Mouse (Mus musculus) midbrain, embryonic 11.5 days (tissue): ENCODE measurements at regions not wholly inside any gene's neighbourhood (a gene's known extent, or its start where the extent isn't known, plus 50 kb on each side); places are given as distances from the start of the nearest gene placed in this dataset.

Experiments
- ATAC-seq: fragments of 200-750 bp; cut with Nextera tagmentation; 2 replicates; pipeline ENCODE4 v1.8.0; 2017; ENCODE audit warnings: moderate TSS enrichment, moderate library complexity; ENCODE audit not compliant: low FRiP score
- DNase-seq: peaks from one replicate; pipeline ENCODE4 v3.0.0; 2015; ENCODE audit warnings: low spot score; ENCODE audit errors: missing footprints
- H3K27ac ChIP-seq: fragments of 300-500 bp; sonication (generic); 2 replicates; pipeline ENCODE4 v1.5.1; 2014; ENCODE audit warnings: low read depth, low read length
- H3K27me3 ChIP-seq: fragments of 300-500 bp; sonication (generic); 2 replicates; pipeline ENCODE4 v1.6.1; 2014; ENCODE audit warnings: mild to moderate bottlenecking, low read length, moderate library complexity, mixed read lengths; ENCODE audit not compliant: control insufficient read depth, insufficient read depth
- H3K36me3 ChIP-seq: fragments of 300-500 bp; sonication (generic); 2 replicates; pipeline ENCODE4 v1.6.1; 2014; ENCODE audit warnings: mild to moderate bottlenecking, low read length, moderate library complexity, mixed read lengths; ENCODE audit not compliant: control insufficient read depth, insufficient read depth
- H3K4me1 ChIP-seq: fragments of 300-500 bp; sonication (generic); 2 replicates; pipeline ENCODE4 v1.6.1; 2014; ENCODE audit warnings: low read length; ENCODE audit not compliant: control insufficient read depth, insufficient read depth
- H3K4me2 ChIP-seq: fragments of 300-500 bp; sonication (generic); 2 replicates; pipeline ENCODE4 v1.6.1; 2014; ENCODE audit warnings: mild to moderate bottlenecking, moderate library complexity
- H3K4me3 ChIP-seq: fragments of 300-500 bp; sonication (generic); 2 replicates; pipeline ENCODE4 v1.5.1; 2014; ENCODE audit warnings: low read depth, low read length
- H3K9ac ChIP-seq: fragments of 300-500 bp; sonication (generic); 2 replicates; pipeline ENCODE4 v1.6.1; 2014; ENCODE audit warnings: low read length
- H3K9me3 ChIP-seq: fragments of 300-500 bp; sonication (generic); 2 replicates; pipeline ENCODE4 v1.6.1; 2016; ENCODE audit warnings: low read length; ENCODE audit not compliant: control insufficient read depth
- WGBS: fragments of 180-500 bp; shearing (Covaris S2); extraction: QIAGEN DNeasy Blood & Tissue Kit; methylation state at CpG from one replicate; pipeline ENCODE4 v1.1.7; 2014; 5-methylcytosine and 5-hydroxymethylcytosine counted together

GRCm38 (mm10) chr16:69992715-69993114 lies 129.2 kb upstream of the Speer2 start:
- Histone ChIP-seq H3K4me2 (no peak overlapping the region), H3K36me3 (no peaks in the 10 kb centered on the region), H3K9ac (no peak overlapping the region), H3K27me3 (no peaks in the 10 kb centered on the region), H3K4me1 (no peaks in the 10 kb centered on the region), H3K9me3 (no peaks in the 10 kb centered on the region), H3K27ac (no peak overlapping the region), H3K4me3 (no peak overlapping the region)
- 84% methylated on average over 4 of the region's 4 CpGs for WGBS
- ATAC-seq = no peak
- DNase-seq = no peak

- Histone ChIP-seq H3K36me3 (no peaks in the 10 kb centered on the region), H3K4me3 (no peak overlapping the region), H3K27ac (no peak overlapping the region), H3K9me3 (no peaks in the 10 kb centered on the region), H3K4me1 (no peaks in the 10 kb centered on the region), H3K9ac (no peak overlapping the region), H3K27me3 (no peaks in the 10 kb centered on the region), H3K4me2 (no peak overlapping the region)
- no peak for ATAC-seq
- 86% methylated on average over 2 of the region's 2 CpGs for WGBS
- no peak for DNase-seq
These were observed 143.3 kb upstream of the Speer2 start for GRCm38 (mm10) chr16:70006863-70007262.

GRCm38 (mm10) chr16:70016980-70017379 lies 153.4 kb upstream of the Speer2 start:
- Histone ChIP-seq H3K9ac (no peak overlapping the region), H3K4me1 (no peaks in the 10 kb centered on the region), H3K27me3 (no peaks in the 10 kb centered on the region), H3K4me2 (no peak overlapping the region), H3K27ac (no peak overlapping the region), H3K36me3 (no peaks in the 10 kb centered on the region), H3K9me3 (no peaks in the 10 kb centered on the region), H3K4me3 (no peak overlapping the region)
- WGBS = 82% methylated on average over 1 of the region's 1 CpGs
- ATAC-seq = no peak
- DNase-seq = no peak

DNA sequence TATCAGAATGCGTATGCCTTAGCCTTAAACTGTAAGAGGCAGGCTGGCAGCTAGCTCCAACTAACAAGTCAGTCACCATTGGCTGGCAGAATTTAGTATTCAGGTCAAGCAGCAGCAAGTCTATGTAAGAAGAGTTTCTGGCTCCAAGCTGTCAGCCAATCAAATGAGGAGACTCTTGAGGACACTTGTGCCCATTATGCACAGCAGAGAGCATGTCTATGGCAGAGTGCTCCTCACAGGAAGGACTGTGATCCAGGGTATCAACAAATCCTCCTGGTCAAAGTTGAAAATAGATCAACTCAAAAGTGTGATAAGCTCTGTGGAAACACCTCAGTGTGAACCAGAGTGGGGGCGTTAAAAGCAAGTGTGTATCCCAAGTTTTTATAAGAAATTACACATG lies 156.0 kb upstream of the Speer2 start:
- no peak overlapping the region for H3K27ac ChIP-seq
- H3K4me2 ChIP-seq = no peak overlapping the region
- no peak overlapping the region for H3K4me3 ChIP-seq
- DNase-seq (no peak), ATAC-seq (0 out of 2 replicates have a peak, but pooled peaks have one; percentile 52)
- no peak overlapping the region for H3K9ac ChIP-seq
- H3K4me1 ChIP-seq = no peaks in the 10 kb centered on the region
- no peaks in the 10 kb centered on the region for H3K9me3 ChIP-seq
- no peaks in the 10 kb centered on the region for H3K27me3 ChIP-seq
- H3K36me3 ChIP-seq = no peaks in the 10 kb centered on the region
- WGBS = 90% methylated on average over 2 of the region's 2 CpGs

- no peak for DNase-seq
- 89% methylated on average over 7 of the region's 7 CpGs for WGBS
These were observed 157.9 kb upstream of the Speer2 start for GRCm38 (mm10) chr16:70021436-70021835.

DNA sequence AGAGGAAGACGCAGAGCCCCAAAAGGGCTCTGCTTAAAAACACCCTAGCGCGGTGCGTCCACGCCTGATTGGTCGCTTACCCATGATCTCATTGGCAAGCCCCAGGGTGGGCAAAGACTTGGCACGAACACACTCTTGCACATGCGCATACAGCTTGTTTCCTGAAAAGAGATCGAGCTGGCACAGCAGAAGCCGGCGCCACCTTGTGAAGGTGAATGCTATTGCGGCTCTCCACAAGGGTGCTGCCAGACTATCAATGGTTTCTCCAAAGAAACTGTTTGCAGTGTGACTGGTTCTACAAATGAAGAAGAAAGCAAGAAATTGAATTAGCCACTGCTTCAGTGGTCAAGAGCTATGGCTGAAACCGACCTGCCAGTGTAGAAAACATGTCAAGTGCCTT lies 165.1 kb upstream of the Speer2 start:
- WGBS = 79% methylated on average over 13 of the region's 13 CpGs
- DNase-seq = no peak

More at GRCm38 (mm10) chr16:70021436-70021835, 157.9 kb upstream of the Speer2 start:
- no peak for ATAC-seq
- H3K4me3 ChIP-seq = no peak overlapping the region
- no peak overlapping the region for H3K27ac ChIP-seq
- H3K9me3 ChIP-seq = no peaks in the 10 kb centered on the region
- H3K9ac ChIP-seq = no peak overlapping the region
- no peaks in the 10 kb centered on the region for H3K27me3 ChIP-seq
- H3K36me3 ChIP-seq = no peaks in the 10 kb centered on the region
- no peak overlapping the region for H3K4me2 ChIP-seq
- no peaks in the 10 kb centered on the region for H3K4me1 ChIP-seq

GRCm38 (mm10) chr16:70045547-70045946 lies 182.0 kb upstream of the Speer2 start:
- Histone ChIP-seq H3K9me3 (no peaks in the 10 kb centered on the region), H3K27ac (no peak overlapping the region), H3K4me1 (no peaks in the 10 kb centered on the region), H3K36me3 (no peaks in the 10 kb centered on the region), H3K4me2 (no peak overlapping the region), H3K4me3 (no peak overlapping the region), H3K9ac (no peak overlapping the region), H3K27me3 (no peaks in the 10 kb centered on the region)
- no peak for DNase-seq
- no peak for ATAC-seq

More for the DNA sequence above, 165.1 kb upstream of the Speer2 start:
- H3K27ac ChIP-seq = no peak overlapping the region
- H3K36me3 ChIP-seq = no peaks in the 10 kb centered on the region
- no peak overlapping the region for H3K4me3 ChIP-seq
- no peak overlapping the region for H3K9ac ChIP-seq
- no peaks in the 10 kb centered on the region for H3K9me3 ChIP-seq
- H3K27me3 ChIP-seq = no peaks in the 10 kb centered on the region
- ATAC-seq = no peak
- no peaks in the 10 kb centered on the region for H3K4me1 ChIP-seq
- H3K4me2 ChIP-seq = no peak overlapping the region

GRCm38 (mm10) chr16:70046009-70046408 lies 182.5 kb upstream of the Speer2 start:
- H3K4me1 ChIP-seq = no peaks in the 10 kb centered on the region
- no peak for ATAC-seq
- no peak overlapping the region for H3K4me3 ChIP-seq
- no peaks in the 10 kb centered on the region for H3K27me3 ChIP-seq
- H3K27ac ChIP-seq = no peak overlapping the region
- H3K36me3 ChIP-seq = no peaks in the 10 kb centered on the region
- WGBS = 75% methylated on average over 4 of the region's 4 CpGs
- no peak for DNase-seq
- H3K9me3 ChIP-seq = no peaks in the 10 kb centered on the region
- H3K4me2 ChIP-seq = no peak overlapping the region
- H3K9ac ChIP-seq = no peak overlapping the region

GRCm38 (mm10) chr16:70049850-70050249 lies 186.3 kb upstream of the Speer2 start:
- no peak overlapping the region for H3K27ac ChIP-seq
- no peaks in the 10 kb centered on the region for H3K27me3 ChIP-seq
- DNase-seq = no peak
- H3K36me3 ChIP-seq = no peaks in the 10 kb centered on the region
- no peak for ATAC-seq
- no peaks in the 10 kb centered on the region for H3K9me3 ChIP-seq
- 67% methylated on average over 2 of the region's 2 CpGs for WGBS
- H3K4me2 ChIP-seq = no peak overlapping the region
- H3K4me3 ChIP-seq = no peak overlapping the region
- no peaks in the 10 kb centered on the region for H3K4me1 ChIP-seq
- no peak overlapping the region for H3K9ac ChIP-seq

- no peaks in the 10 kb centered on the region for H3K36me3 ChIP-seq
- H3K27ac ChIP-seq = no peak overlapping the region
- H3K4me3 ChIP-seq = no peak overlapping the region
- no peak overlapping the region for H3K4me2 ChIP-seq
- 93% methylated on average over 4 of the region's 4 CpGs for WGBS
- DNase-seq = no peak
- no peak for ATAC-seq
- no peaks in the 10 kb centered on the region for H3K9me3 ChIP-seq
- H3K9ac ChIP-seq = no peak overlapping the region
- no peaks in the 10 kb centered on the region for H3K27me3 ChIP-seq
- H3K4me1 ChIP-seq = no peaks in the 10 kb centered on the region
These were observed 207.9 kb upstream of the Speer2 start for GRCm38 (mm10) chr16:70071471-70071870.
